Mouse (Mus musculus): ENCODE results near the gene Nxph3. TPM values are rescaled to one million over a fixed set of nuclear protein-coding genes. Genes with fewer than 3 reads are reported as not detected.

Gene Nxph3
- total and polyA plus RNA-seq, 3 experiments, result 0.05 TPM; not detected in 2

DNA sequence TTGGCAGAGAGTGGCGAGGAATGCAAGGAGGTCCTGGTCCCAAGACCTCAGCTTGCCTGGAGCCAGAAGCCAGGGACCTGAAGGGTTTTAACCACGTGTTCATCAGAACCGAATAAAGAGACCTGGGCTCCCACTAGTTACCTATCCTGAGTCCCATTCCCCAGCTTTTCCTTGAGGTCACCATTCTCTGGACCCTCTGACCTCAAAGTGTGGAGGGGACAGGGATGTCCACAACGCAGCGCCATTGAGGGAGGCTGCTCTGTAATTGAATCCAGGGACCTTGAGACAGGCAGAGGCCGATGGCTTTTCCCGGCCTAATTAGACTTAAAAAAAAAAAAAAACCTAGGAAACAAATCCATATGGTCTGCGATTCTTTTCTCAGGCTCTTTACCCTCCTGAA lies 40.9 kb upstream of the Nxph3 start:
- TF ChIP-seq GATA1 (IDR thresholded peaks at IDR 0.05; ENCODE audit: borderline replicate concordance, low read length) (no peak), GATA2 (IDR thresholded peaks at IDR 0.05; ENCODE audit: borderline replicate concordance, low read depth, low read length) (no peak), POLR2AphosphoS5 (IDR thresholded peaks at IDR 0.05; ENCODE audit: insufficient replicate concordance, low read depth, low read length) (no peak), TAL1 (conservative IDR thresholded peaks at IDR 0.05; ENCODE audit: low read depth, low read length) (no peak), CTCF (IDR thresholded peaks at IDR 0.05; ENCODE audit: low read depth, low read length) (no peak)
- H3K36me3 ChIP-seq (replicated peaks), result no peaks in the 10 kb centered on the region
- H3K4me1 ChIP-seq (ENCODE audit: insufficient read depth, low read depth, low read length), result no peaks in the 10 kb centered on the region
- DNase-seq (ENCODE audit: low spot score) (no peak), ATAC-seq (ENCODE audit: extremely low read depth, insufficient number of reproducible peaks, low FRiP score, poor library complexity, severe bottlenecking) (no peak)
- no peaks in the 10 kb centered on the region for H3K9me3 ChIP-seq (replicated peaks)
- peaks cover 20% of the 10 kb centered on the region for H3K27me3 ChIP-seq (ENCODE audit: insufficient read depth, low read length)
- no peak overlapping the region for H3K4me3 ChIP-seq (ENCODE audit: low read depth, low read length)

DNA sequence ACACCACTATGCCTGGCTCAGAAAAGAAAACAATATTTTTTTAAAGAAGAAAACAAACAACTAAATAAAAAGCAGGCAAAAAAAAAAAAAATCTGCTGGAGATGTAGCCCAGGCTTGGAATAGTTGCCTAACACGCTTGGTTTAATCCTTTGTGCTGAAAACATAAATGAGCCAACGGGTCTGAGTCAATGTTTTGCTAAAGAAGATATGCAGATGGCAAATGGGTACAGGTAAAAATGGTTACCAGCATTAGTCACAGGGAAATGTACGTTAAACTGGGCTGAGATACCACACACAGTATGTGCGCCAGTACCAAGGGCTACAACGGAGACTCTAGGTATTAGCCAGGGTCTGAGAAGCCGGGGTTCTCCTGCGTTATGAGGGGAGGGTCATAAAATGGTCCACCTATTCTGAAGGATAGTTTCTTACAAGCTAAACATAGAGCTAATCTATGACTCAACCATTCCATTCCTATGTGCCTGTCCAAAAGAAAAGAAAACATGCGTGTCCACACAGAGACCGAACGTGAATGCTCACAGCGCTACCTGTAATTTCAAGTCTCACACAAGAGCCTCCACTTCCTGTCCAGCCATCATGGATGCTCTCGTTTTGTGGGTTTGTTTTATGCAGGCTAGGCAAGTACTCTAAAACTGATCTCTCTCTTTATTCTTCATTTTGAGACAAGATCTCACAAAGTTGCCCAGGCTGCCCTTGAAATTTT lies 36.1 kb upstream of the Nxph3 start:
- H3K36me3 ChIP-seq (replicated peaks), result no peaks in the 10 kb centered on the region
- no peaks in the 10 kb centered on the region for H3K9me3 ChIP-seq (replicated peaks)
- H3K27me3 ChIP-seq (ENCODE audit: insufficient read depth, low read length), result peaks cover 4% of the 10 kb centered on the region
- ATAC-seq (ENCODE audit: extremely low read depth, insufficient number of reproducible peaks, low FRiP score, poor library complexity, severe bottlenecking) (no peak), DNase-seq (ENCODE audit: low spot score) (no peak)
- H3K4me1 ChIP-seq (ENCODE audit: insufficient read depth, low read depth, low read length), result no peaks in the 10 kb centered on the region
- TF ChIP-seq GATA1 (IDR thresholded peaks at IDR 0.05; ENCODE audit: borderline replicate concordance, low read length), result no peak
- no peak for TF ChIP-seq CTCF (IDR thresholded peaks at IDR 0.05; ENCODE audit: low read depth, low read length)
- no peak for TF ChIP-seq POLR2AphosphoS5 (IDR thresholded peaks at IDR 0.05; ENCODE audit: insufficient replicate concordance, low read depth, low read length)
- no peak for TF ChIP-seq GATA2 (IDR thresholded peaks at IDR 0.05; ENCODE audit: borderline replicate concordance, low read depth, low read length)
- TF ChIP-seq TAL1 (conservative IDR thresholded peaks at IDR 0.05; ENCODE audit: low read depth, low read length), result no peak
- H3K4me3 ChIP-seq (ENCODE audit: low read depth, low read length), result no peak overlapping the region

DNA sequence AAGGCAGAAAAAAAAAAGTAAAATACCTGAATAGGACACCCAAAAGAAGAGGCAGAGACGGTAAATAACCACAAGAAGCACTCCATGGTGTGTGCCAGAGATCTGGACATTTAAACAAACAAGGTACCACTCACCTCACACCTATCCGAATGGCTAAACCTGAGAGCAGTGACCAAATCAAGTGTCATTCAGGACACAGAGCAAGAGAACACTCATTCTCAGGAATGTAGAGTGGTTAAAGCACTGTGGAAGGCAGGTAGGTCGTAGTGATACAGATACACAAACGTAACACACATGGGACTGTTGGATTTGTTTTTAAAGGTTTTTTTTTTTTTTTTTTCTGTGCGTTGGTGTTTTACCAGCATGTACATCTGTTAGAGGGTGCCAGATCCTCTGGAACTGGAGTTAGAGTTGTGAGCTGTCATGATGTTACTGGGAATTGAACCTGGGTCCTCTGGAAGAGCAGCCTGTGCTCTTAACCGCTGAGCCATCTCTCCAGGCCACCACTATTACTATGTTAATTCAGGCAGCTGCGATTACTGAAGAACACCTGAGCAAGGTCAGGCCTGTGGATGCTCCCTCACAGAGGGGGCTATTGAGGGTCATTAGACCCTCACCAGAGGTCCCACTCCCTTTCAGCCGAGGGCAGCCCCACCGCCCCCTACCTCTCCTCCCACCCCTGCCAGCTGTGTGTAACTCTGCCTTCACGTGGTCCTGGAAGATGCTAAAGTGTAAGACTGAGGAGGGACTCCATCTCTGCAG lies 31.8 kb upstream of the Nxph3 start:
- Histone ChIP-seq H3K4me3 (ENCODE audit: low read depth, low read length) (no peak overlapping the region), H3K9me3 (replicated peaks) (no peaks in the 10 kb centered on the region), H3K27me3 (ENCODE audit: insufficient read depth, low read length) (peaks cover 7% of the 10 kb centered on the region), H3K4me1 (ENCODE audit: insufficient read depth, low read depth, low read length) (no peaks in the 10 kb centered on the region), H3K36me3 (replicated peaks) (no peaks in the 10 kb centered on the region)
- DNase-seq (ENCODE audit: low spot score), result no peak
- ATAC-seq (ENCODE audit: extremely low read depth, insufficient number of reproducible peaks, low FRiP score, poor library complexity, severe bottlenecking), result no peak
- TF ChIP-seq POLR2AphosphoS5 (IDR thresholded peaks at IDR 0.05; ENCODE audit: insufficient replicate concordance, low read depth, low read length), result no peak
- no peak for TF ChIP-seq TAL1 (conservative IDR thresholded peaks at IDR 0.05; ENCODE audit: low read depth, low read length)
- TF ChIP-seq CTCF (IDR thresholded peaks at IDR 0.05; ENCODE audit: low read depth, low read length), result no peak
- TF ChIP-seq GATA2 (IDR thresholded peaks at IDR 0.05; ENCODE audit: borderline replicate concordance, low read depth, low read length), result no peak
- no peak for TF ChIP-seq GATA1 (IDR thresholded peaks at IDR 0.05; ENCODE audit: borderline replicate concordance, low read length)

DNA sequence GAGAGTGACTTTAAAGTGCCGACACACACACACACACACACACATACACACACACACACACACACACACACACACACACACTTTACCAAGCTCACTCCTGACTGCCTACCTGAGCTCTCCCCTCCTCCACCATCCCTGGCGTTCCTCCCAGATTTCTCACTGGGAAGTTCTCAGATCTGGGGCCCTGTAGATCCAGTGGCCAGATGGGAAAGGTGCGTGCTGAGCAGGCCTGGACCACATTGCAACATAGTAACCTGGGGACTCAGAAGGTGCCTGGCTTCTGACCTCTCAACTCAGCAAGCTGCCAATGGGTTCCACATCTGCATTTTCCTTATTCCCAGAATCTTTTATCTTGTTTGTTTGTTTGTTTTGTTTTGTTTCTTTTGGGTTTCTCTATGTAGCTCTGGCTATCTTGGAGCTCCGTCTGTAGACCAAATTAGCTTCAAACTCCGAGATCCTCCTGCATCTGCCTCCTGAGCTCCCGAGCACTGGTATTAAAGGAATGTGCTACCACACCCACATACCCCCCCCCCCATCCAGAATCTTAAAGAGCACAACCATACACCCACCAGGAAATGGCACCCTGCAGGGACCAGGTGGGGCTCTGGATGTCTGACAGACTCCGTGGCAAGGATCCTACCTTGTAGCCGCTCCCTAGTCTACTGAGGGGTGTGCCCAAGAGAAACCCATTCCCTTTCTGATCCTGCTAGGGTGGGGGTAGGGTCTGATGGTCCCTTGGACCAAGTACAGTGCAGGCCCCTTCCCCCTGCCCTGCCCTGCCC lies 30.4 kb upstream of the Nxph3 start:
- H3K4me3 ChIP-seq (ENCODE audit: low read depth, low read length), result no peak overlapping the region
- peaks cover 19% of the 10 kb centered on the region for H3K27me3 ChIP-seq (ENCODE audit: insufficient read depth, low read length)
- DNase-seq (ENCODE audit: low spot score) (no peak), ATAC-seq (ENCODE audit: extremely low read depth, insufficient number of reproducible peaks, low FRiP score, poor library complexity, severe bottlenecking) (no peak)
- no peaks in the 10 kb centered on the region for H3K36me3 ChIP-seq (replicated peaks)
- no peaks in the 10 kb centered on the region for H3K4me1 ChIP-seq (ENCODE audit: insufficient read depth, low read depth, low read length)
- TF ChIP-seq GATA1 (IDR thresholded peaks at IDR 0.05; ENCODE audit: borderline replicate concordance, low read length) (no peak), CTCF (IDR thresholded peaks at IDR 0.05; ENCODE audit: low read depth, low read length) (no peak), TAL1 (conservative IDR thresholded peaks at IDR 0.05; ENCODE audit: low read depth, low read length) (no peak), GATA2 (IDR thresholded peaks at IDR 0.05; ENCODE audit: borderline replicate concordance, low read depth, low read length) (no peak)
- H3K9me3 ChIP-seq (replicated peaks), result no peaks in the 10 kb centered on the region

DNA sequence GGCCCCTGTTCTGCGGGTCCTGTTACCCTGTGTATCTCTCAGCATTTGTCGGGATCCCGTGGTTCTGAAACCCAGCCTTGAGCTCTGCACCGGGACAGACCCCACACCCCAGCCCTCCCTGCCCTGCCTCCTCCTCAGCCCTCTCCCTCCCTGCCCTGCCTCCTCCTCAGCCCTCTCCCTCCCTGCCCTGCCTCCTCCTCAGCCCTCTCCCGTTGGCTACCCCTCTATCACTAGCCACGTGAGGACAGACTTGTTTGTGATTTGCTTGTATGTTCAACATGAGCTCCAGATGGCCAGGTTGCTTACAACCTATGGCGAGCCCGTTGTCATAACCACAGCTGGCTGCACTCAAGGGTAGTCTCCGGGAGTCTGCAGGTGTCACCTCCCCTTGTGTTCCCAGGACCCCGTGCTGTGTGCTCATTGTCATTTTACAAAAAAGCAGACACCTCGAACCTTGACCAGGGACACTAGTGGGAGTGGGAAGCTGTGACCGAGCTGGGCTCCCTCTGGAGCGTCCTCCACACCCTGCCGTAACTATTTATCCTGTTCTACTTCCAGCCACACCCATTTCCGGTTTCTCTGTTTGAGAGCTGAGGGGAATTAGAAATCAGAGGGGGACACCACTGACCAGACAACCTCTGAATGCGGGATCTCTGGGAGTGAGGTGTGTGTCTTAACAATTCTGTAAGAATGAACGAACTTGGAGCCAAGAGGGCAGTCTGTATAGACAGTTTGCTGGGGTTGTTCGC lies 26.4 kb upstream of the Nxph3 start:
- peaks cover 33% of the 10 kb centered on the region for H3K27me3 ChIP-seq (ENCODE audit: insufficient read depth, low read length)
- no peak for TF ChIP-seq GATA1 (IDR thresholded peaks at IDR 0.05; ENCODE audit: borderline replicate concordance, low read length)
- TF ChIP-seq POLR2AphosphoS5 (IDR thresholded peaks at IDR 0.05; ENCODE audit: insufficient replicate concordance, low read depth, low read length), result no peak
- ATAC-seq (ENCODE audit: extremely low read depth, insufficient number of reproducible peaks, low FRiP score, poor library complexity, severe bottlenecking) (no peak), DNase-seq (ENCODE audit: low spot score) (no peak)
- H3K36me3 ChIP-seq (replicated peaks), result no peaks in the 10 kb centered on the region
- peaks cover 8% of the 10 kb centered on the region for H3K9me3 ChIP-seq (replicated peaks)
- no peaks in the 10 kb centered on the region for H3K4me1 ChIP-seq (ENCODE audit: insufficient read depth, low read depth, low read length)
- no peak overlapping the region for H3K4me3 ChIP-seq (ENCODE audit: low read depth, low read length)

Measured in G1E (cell line).